Mouse (Mus musculus) bone marrow, adult 2 months (tissue): ENCODE data around the gene Oas1c. TPM values are rescaled to one million over a fixed set of nuclear protein-coding genes. Genes with fewer than 3 reads are reported as not detected.
"Not testable (repeated sequence)": the region's sequence is repeated elsewhere in the genome, so short reads cannot be mapped to it uniquely, and the experiment has no call there.

Experiments used
- H3K27ac ChIP-seq: fragments of 200-500 bp; 2 replicates; pipeline ENCODE4 v1.5.1; 2012; ENCODE audit warnings: low read depth, mild to moderate bottlenecking, control low read depth, inconsistent platforms, low read length; ENCODE audit not compliant: control insufficient read depth, poor library complexity, insufficient read depth
- H3K4me1 ChIP-seq: fragments of 200-500 bp; 2 replicates; pipeline ENCODE4 v1.6.1; 2011; ENCODE audit warnings: low read length; ENCODE audit not compliant: control insufficient read depth, insufficient read depth
- H3K4me3 ChIP-seq: fragments of 200-500 bp; replicated peaks from 2 replicates; pipeline ENCODE3; 2011; ENCODE audit warnings: mild to moderate bottlenecking, low read depth, low read length, control low read depth; ENCODE audit not compliant: control insufficient read depth
- CTCF ChIP-seq: fragments of 200-500 bp; IDR thresholded peaks from 2 replicates; pipeline ENCODE4 v1.5.1; 2011; ENCODE audit warnings: low read length, control low read depth; ENCODE audit not compliant: control insufficient read depth, insufficient read depth
- POLR2A ChIP-seq: fragments of 200-500 bp; IDR thresholded peaks from 2 replicates; pipeline ENCODE4 v1.6.1; 2011; ENCODE audit warnings: low read depth, mild to moderate bottlenecking, control low read depth, low read length, borderline replicate concordance; ENCODE audit not compliant: control insufficient read depth
- WGBS: fragments of 180-500 bp; shearing (Covaris S2); methylation state at CpG from one replicate; pipeline ENCODE4 v1.1.7; 2018; 5-methylcytosine and 5-hydroxymethylcytosine counted together
- polyA plus RNA-seq: library from polyadenylated mRNA; stranded (reverse); fragments of >200 nt; gene quantifications from 2 replicates; pipeline ENCODE4 v1.2.4, GENCODE M21; 2011; ENCODE audit warnings: low replicate concordance; ENCODE audit not compliant: missing spikeins, insufficient read depth, insufficient read length

The Oas1c gene
- polyA plus RNA-seq, 1 experiment = 12.1 TPM

DNA sequence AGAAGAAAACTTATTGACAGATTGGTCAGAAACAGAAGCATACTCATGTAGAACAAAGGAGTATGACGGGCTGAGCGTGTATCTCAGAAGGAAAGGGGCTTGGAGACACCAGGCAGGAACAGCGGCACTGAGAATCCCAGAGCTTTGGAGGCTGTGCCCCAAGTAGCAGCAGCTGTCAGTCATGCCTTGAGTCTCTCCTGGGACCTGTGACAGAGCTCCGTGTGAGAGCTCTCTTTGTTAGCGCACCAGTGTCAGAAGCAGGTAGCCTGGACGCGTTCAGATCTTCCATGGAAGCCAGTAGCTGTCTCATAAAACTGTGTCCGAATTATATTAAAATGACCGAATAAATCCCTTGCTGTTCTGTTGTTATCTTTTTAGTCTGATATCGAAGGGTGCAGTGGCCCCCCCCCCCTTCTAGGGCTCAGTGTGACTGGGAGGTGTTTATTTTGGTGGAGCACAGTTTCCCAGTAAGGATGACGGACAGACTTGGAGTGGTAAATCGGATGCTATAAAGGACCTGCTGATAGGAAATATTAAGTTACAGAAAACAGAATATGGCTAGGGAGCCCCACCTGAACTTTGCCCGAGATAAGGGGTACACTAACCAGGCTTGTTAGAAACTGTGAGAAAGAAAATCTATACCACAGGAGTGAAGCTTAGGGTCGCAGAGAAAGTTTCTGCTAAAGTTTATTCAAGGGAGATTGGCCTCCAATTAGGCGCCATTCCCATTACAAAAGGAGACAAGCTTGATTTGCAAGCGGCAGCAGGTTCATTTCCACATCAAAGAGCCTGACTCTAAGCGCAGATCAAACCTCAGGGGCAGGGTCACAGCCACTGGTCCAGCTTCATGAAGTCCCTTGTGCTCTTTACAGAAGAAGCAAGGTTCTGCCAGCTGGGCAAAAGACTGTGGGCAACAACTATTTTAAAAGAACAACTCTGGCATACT lies 21.3 kb upstream of the Oas1c start:
- 25% methylated on average over 17 of the region's 17 CpGs for WGBS

DNA sequence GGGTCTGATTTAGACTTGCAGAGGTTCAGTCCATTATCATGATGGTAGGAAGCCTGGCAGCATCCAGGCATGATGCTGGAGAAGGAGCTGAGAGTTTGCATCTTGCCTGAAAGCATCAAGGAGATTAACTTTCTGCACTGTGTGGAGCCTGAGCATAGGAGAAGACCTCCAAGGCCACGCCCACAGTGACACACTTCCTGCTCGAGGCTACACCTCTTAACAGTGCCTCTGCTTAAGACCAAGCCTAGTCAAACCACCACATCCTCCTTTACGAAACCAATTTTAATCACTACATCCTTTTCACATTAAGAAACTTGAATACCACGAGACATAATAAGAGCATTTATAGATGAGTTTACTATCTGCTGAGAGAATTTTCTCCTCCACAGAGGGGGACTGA lies 18.7 kb upstream of the Oas1c start:
- WGBS = 15% methylated on average over 4 of the region's 4 CpGs
- TF ChIP-seq CTCF (no peak), POLR2A (no peak)
- no peak overlapping the region for H3K4me3 ChIP-seq

More for the DNA sequence above, 21.3 kb upstream of the Oas1c start:
- Histone ChIP-seq H3K4me3 (no peak overlapping the region), H3K4me1 (no peaks in the 10 kb centered on the region), H3K27ac (no peak overlapping the region)
- TF ChIP-seq POLR2A = no peak
- TF ChIP-seq CTCF = no peak

DNA sequence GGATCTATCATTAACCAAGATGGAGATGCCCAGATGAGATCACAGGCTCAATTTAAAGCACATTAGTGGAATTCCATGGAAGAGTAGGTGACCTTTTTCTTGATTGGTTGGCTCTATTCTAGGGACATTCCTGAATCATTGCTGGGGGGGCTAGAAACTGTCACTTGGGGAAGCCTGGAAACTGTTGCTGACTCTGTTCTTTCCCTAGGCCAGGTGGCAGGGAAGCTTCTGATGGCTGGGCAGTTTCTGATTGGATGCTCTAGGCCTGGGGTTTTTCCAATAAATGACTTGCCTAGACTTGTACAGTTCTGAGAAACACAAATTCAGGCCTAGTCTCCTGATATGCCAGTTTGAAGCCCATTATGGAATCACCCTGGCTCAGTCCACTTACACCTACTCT lies 6.7 kb upstream of the Oas1c start:
- TF ChIP-seq POLR2A (no peak), CTCF (no peak)
- no peak overlapping the region for H3K27ac ChIP-seq
- H3K4me3 ChIP-seq = no peak overlapping the region
- H3K4me1 ChIP-seq = no peaks in the 10 kb centered on the region

More for the DNA sequence above, 18.7 kb upstream of the Oas1c start:
- Histone ChIP-seq H3K27ac (no peak overlapping the region), H3K4me1 (no peaks in the 10 kb centered on the region)

DNA sequence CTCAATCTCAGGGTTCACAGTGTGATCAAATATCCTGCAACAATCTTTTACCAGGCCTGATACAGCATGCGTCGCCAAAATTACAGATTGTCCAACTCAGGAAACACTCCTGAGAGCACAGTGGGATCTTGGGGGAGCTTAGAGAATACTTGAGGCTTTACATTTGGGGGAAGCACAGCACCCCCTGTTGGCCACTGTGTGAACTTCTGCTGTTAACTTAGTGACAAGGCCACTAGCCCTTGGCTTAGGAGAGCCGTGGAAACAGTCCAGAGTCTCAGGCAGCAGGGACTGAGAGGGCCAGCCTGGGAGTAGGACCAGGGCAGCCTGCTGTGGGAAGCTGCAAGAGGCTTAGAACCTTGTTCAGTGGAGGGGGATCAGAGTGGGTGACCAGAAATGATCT lies 3.6 kb upstream of the Oas1c start:
- WGBS = 67% methylated on average over 3 of the region's 3 CpGs
- TF ChIP-seq CTCF (peak; percentile 58), POLR2A (no peak)
- Histone ChIP-seq H3K4me3 (no peak overlapping the region), H3K4me1 (peaks cover 5% of the 10 kb centered on the region), H3K27ac (no peak overlapping the region)

DNA sequence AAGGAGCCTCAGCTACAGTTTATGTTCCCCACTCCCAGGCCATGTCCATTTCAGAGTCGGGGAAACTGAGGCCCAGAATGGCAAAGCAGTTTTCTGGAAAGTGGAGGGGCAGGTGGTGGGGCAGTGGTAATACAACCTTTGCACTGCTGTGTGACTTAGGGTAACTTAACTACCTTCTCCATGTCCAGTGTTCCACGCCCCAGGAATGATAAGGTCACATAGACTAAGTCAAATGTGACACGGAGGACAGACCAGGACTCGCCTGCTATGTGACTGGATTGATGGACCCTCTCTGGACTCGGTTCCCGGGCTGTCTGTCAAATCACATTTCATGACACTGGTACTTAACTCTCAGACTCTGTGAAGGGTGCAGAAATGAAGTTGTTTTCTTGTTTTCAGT lies 709 bp upstream of the Oas1c start:
- Histone ChIP-seq H3K4me3 (peak overlapping the region; percentile 91), H3K4me1 (peaks cover 5% of the 10 kb centered on the region), H3K27ac (0 out of 2 replicates have a peak overlapping the region, but pooled peaks have one; percentile 20)
- TF ChIP-seq POLR2A (no peak), CTCF (no peak)
- 41% methylated on average over 6 of the region's 6 CpGs for WGBS

DNA sequence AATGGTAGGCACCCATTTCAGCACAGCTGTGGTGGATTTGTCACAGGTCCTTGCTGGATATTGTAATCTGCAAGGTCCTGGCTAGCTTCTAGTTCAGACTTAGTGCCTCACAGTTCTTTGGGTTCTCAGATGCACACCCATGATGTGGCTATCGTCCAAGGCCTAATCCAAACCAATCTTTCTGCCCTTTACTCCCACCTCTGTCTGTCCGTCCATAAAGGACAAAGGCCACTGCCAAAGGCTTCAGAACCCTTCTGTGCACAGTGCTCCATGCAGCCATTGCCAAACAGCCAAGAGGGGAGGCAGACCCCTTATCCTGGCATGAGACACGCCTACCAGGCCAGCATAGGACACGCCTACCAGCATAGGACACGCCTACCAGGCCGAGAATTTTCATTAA lies 3.1 kb downstream of the Oas1c start:
- 68% methylated on average over 6 of the region's 6 CpGs for WGBS
- no peak overlapping the region for H3K27ac ChIP-seq
- H3K4me3 ChIP-seq = no peak overlapping the region
- H3K4me1 ChIP-seq = peaks cover 5% of the 10 kb centered on the region
- TF ChIP-seq CTCF (no peak), POLR2A (no peak)

DNA sequence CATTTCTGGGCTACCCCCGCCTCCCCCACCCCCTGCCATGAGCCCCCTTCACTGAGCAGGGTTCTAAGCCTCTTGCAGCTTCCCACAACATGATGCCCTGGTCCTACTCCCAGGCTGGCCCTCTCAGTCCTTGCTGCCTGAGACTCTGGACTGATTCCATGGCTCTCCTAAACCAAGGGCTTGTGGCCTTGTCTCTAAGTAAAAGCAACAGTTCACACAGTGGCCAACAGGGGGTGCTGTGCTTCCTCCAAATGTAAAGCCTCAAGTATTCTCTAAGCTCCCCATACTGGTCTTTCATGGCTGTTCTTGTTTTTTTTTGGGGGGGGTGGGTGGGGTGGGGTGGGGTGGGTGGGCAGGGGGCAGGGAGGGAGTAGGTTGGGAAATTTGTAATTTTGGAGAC lies 5.9 kb downstream of the Oas1c start:
- 93% methylated on average over 1 of the region's 1 CpGs for WGBS
- H3K4me3 ChIP-seq = no peak overlapping the region
- TF ChIP-seq CTCF (peak; percentile 55), POLR2A (no peak)
- H3K4me1 ChIP-seq = peaks cover under 1% of the 10 kb centered on the region; the same call in 1 of the 2 replicates
- no peak overlapping the region for H3K27ac ChIP-seq

DNA sequence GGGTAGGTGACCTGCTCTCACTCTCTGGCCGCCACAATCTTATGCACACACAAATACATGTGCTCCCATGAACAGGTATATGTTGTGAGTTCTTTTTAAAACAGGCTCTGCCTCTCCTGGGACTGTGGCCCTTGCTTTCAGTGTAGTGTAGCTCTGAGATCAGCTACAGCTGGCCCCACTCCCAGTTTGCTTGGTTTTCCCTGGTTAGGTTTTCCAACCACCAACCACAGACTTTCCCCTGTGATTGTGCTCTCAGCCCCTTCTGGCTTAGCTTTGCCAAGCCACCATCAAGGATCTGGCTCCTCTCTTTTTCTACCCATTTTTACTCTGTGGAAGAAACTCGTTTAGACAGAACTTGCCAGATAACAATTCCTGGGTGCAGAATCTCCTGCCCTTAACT lies 8.7 kb downstream of the Oas1c start:
- Histone ChIP-seq H3K4me3 (no peak overlapping the region), H3K4me1 (no peaks in the 10 kb centered on the region), H3K27ac (no peak overlapping the region)
- TF ChIP-seq CTCF (no peak), POLR2A (no peak)
- WGBS = 62% methylated on average over 2 of the region's 2 CpGs

DNA sequence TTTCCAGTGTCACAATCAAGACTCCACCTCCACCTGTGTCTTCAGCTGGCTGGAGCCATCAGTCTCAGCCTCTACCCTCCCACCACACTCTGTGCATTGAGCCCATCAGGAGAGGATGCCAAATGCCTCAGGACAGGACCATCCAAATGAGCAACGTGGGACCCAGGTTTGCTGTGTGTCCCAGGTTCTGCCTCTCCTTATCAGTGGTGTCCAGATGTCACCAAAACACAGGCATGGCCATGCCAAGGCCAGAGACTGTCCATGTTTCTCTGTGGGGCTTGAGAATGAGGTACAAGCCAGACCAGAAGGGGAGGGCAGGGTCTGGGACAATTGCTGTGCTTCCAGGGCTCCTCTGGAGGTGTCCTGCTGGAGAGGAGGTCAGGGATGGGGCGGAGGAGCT lies 13.4 kb downstream of the Oas1c start:
- H3K4me1 ChIP-seq, H3K27ac ChIP-seq, H3K4me3 ChIP-seq: not testable (repeated sequence)
- WGBS = 65% methylated on average over 2 of the region's 2 CpGs

DNA sequence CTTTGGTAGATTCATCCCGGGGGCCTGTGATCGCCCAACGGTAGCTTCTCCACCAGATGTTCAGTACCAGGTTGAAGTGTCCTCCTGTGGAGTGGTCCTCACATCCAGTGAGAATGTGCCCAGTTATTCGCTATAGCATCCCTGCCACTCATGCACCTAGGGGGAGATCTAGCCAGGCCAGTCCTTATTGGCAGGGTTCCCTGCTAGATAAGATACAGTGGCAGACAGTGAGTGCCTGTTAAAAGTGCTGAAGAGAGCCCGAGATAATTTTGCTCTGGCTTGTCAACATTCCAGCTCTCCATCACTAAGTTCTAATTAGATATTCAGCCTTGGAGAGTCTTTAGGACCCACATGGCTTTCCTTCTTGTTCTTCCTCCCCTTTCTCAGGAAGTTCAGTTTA lies 14.2 kb downstream of the Oas1c start:
- H3K27ac ChIP-seq = 0 out of 2 replicates have a peak overlapping the region, but pooled peaks have one; percentile 51
- WGBS = 63% methylated on average over 5 of the region's 5 CpGs

DNA sequence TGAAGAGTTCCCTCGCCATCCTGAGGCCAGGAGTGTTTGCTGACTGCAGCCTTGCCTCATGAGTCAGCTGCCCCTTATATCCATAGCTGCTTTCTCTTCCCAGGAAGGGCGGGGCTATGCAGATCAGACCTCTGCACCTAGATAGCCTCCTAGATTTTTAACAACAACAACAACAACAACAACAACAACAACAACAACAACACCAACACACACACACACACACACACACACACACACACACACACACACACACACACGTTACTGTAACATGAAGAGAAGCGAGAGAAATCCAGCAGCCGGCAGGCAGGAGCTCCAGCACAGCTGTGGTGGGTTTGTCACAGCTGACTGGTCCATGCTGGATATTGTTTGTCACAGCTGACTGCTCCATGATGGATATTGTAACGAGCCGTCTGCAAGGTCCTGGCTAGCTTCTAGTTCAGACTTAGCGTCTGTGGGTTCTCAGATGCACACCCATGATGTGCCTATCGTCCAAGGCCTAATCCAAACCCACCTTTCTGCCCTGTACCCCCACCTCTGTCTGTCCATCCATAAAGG lies 16.8 kb downstream of the Oas1c start, which contains the start of gene Oas1e:
TSS of gene Oas1e (minus strand) at position 51 of the 555 bp plus-strand sequence.
- H3K4me1 ChIP-seq, H3K4me3 ChIP-seq, H3K27ac ChIP-seq: not testable (repeated sequence)
- 78% methylated on average over 9 of the region's 9 CpGs for WGBS

More for the DNA sequence above, 14.2 kb downstream of the Oas1c start:
- not testable (repeated sequence) for H3K4me1 ChIP-seq, H3K4me3 ChIP-seq
